Mouse (Mus musculus) effector memory CD4-positive, alpha-beta T cell, adult 7 months (primary cell): Measurements from ENCODE around the gene Sema3e. TPM values are rescaled to one million over a fixed set of nuclear protein-coding genes. Genes with fewer than 3 reads are reported as not detected.

Experiments
- polyA plus RNA-seq: library from polyadenylated mRNA; unstranded; fragments of 100-300 nt; shearing (Covaris generic); gene quantifications from one replicate; pipeline ENCODE4 v1.2.1, GENCODE M21; 2017

Gene Sema3e
- polyA plus RNA-seq: 0.34 TPM

GRCm38 (mm10) chr5:14025205-14026124, at the start of gene Sema3e:
TSS of gene Sema3e (plus strand) at chr5:14025276.

Other genes starting within 250 kb of the Sema3e start
- gene Speer3, start 233.7 kb upstream of the Sema3e start, polyA plus RNA-seq: not detected